Mouse (Mus musculus) ES-Bruce4 (cell line): ENCODE results near the gene Tshr.
A peak's percentile ranks its signal among the peaks of the same experiment; 100 is the strongest.

Source experiments
- CTCF ChIP-seq: IDR thresholded peaks from one replicate; pipeline ENCODE4 v1.8.1; 2011; ENCODE audit warnings: low read depth, low read length
- EP300 ChIP-seq: IDR thresholded peaks from 2 replicates; pipeline ENCODE4 v1.6.1; 2011; ENCODE audit warnings: low read depth, low read length; ENCODE audit not compliant: insufficient read depth

DNA sequence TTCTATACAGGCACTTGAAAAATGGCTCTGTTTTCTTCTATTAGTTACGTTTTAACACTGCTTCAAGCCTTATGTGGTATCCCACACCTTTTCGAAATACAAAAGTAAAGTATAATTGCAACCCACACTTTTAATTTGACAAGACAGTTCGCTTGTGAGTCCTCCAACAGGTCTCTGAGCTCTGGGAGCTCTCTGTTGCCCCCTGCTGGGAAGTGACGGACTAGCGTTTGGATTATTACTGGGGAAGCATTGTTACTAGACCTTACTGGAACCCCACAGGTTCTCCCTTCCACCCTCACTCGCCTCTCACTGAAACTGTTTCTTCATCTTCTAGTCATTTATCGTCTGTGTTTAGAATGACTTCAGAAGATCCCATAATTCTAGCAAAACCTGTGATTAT, 34.4 kb downstream of the Tshr start:
- TF ChIP-seq CTCF (peak; percentile 67), EP300 (no peak)
